Mouse (Mus musculus) liver, embryonic 16.5 days (tissue): ENCODE measurements around the gene Ilf2. TPM values are rescaled to one million over a fixed set of nuclear protein-coding genes. Genes with fewer than 3 reads are reported as not detected.

Experiments
- ATAC-seq: fragments of 200-750 bp; cut with Nextera tagmentation; 2 replicates; pipeline ENCODE4 v1.8.0; 2017; ENCODE audit warnings: low read depth, mild to moderate bottlenecking, moderate number of reproducible peaks, moderate library complexity
- H3K27ac ChIP-seq: fragments of 300-500 bp; sonication (generic); 2 replicates; pipeline ENCODE4 v1.5.1; 2014; ENCODE audit warnings: mild to moderate bottlenecking, low read length
- H3K27me3 ChIP-seq: fragments of 300-500 bp; sonication (generic); 2 replicates; pipeline ENCODE4 v1.6.1; 2014; ENCODE audit warnings: low read depth, low read length, mixed read lengths; ENCODE audit not compliant: control insufficient read depth, insufficient read depth
- H3K36me3 ChIP-seq: fragments of 300-500 bp; sonication (generic); 2 replicates; pipeline ENCODE4 v1.6.1; 2014; ENCODE audit warnings: mild to moderate bottlenecking; ENCODE audit not compliant: control insufficient read depth, insufficient read depth
- H3K4me1 ChIP-seq: fragments of 300-500 bp; sonication (generic); 2 replicates; pipeline ENCODE4 v1.6.1; 2014; ENCODE audit warnings: low read depth, low read length, mixed read lengths; ENCODE audit not compliant: control insufficient read depth
- H3K4me2 ChIP-seq: fragments of 300-500 bp; sonication (generic); 2 replicates; pipeline ENCODE4 v1.6.1; 2014; ENCODE audit warnings: low read depth, low read length, mixed read lengths
- H3K4me3 ChIP-seq: fragments of 300-500 bp; sonication (generic); 2 replicates; pipeline ENCODE4 v1.5.1; 2014; ENCODE audit warnings: low read depth, mild to moderate bottlenecking, low read length
- H3K9ac ChIP-seq: fragments of 300-500 bp; sonication (generic); 2 replicates; pipeline ENCODE4 v1.6.1; 2014; ENCODE audit warnings: low read depth, low read length
- H3K9me3 ChIP-seq: fragments of 300-500 bp; sonication (generic); replicated peaks from 2 replicates; pipeline ENCODE4 v1.6.1; 2016; ENCODE audit warnings: low read length; ENCODE audit not compliant: control insufficient read depth
- WGBS: fragments of 180-500 bp; shearing (Covaris S2); extraction: QIAGEN DNeasy Blood & Tissue Kit; methylation state at CpG from one replicate; pipeline ENCODE4 v1.1.7; 2014; ENCODE audit not compliant: insufficient replicate concordance; 5-methylcytosine and 5-hydroxymethylcytosine counted together
- polyA plus RNA-seq: library from polyadenylated mRNA; unstranded; fragments of >200 nt; fragmentation: Nextera tagmentation; extraction: Ambion mirVana; gene quantifications from 2 replicates; pipeline ENCODE4 v1.2.1, GENCODE M21; 2015

The Ilf2 gene
- polyA plus RNA-seq, 1 experiment from 2014 or later: 44.8 TPM

DNA sequence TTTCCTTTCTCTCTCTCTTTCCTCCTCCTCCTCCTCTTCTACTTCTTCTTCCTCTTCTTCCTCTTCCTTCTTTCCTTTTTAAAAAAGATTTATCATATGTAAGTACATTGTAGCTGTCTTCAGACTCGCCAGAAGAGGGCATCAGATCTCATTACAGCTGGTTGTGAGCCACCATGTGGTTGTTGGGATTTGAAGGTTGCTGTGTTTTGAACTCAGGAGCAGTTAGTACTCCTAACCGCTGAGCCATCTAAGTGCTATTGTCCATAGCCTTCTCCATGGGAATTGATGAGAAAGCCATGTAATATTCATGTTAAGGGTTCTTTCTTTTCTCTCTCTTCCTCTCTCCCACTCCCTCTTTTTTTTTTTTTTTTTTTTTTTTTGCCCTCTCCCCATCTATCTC lies 15.4 kb downstream of the Ilf2 start:
- ATAC-seq: peak; percentile 7; the same call in 1 of the 2 replicates
- Histone ChIP-seq H3K4me2 (peak overlapping the region; percentile 45), H3K27ac (no peak overlapping the region)

DNA sequence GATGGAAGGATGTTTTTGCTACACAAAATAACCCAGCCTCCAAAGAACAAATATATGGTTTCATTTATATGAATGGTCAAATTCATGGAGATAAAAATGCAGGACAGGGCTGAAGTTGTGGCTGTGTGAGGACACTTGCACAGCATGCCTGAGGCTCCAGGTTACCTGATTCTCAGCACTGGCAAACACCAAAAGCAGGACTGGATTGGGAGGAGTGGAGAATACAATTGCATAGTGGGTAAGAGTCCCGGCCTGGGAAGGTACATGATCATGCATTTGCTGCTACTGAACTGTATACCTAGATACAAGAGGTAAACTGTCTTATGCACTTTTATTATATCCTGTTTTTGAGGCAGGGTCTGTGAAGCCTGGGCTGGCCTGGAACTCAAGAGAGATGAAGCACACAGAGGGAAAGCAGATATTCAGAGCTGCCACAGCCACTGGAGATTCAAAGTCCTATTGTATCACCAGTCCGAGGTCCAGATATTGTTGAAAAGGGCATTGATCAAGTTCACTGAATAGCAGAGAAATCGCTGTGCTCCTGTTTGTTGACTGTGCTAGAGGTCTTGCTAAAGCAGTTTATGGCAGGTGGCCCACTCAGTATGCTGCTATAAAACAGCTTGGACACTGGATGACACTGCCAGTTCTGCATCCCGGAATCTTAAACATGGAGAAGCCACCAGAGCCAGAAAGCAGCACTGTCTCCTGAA lies 18.1 kb downstream of the Ilf2 start:
- Histone ChIP-seq H3K27ac (no peak overlapping the region), H3K4me2 (no peak overlapping the region), H3K4me3 (no peak overlapping the region), H3K4me1 (peaks cover 10% of the 10 kb centered on the region), H3K9me3 (no peaks in the 10 kb centered on the region), H3K36me3 (peaks cover 33% of the 10 kb centered on the region), H3K27me3 (no peaks in the 10 kb centered on the region), H3K9ac (no peak overlapping the region)
- 60% methylated on average over 4 of the region's 4 CpGs for WGBS
- ATAC-seq: no peak

More for the DNA sequence above, 15.4 kb downstream of the Ilf2 start:
- WGBS: 38% methylated on average over 2 of the region's 2 CpGs
- no peaks in the 10 kb centered on the region for H3K9me3 ChIP-seq
- H3K36me3 ChIP-seq: peaks cover 24% of the 10 kb centered on the region
- H3K27me3 ChIP-seq: no peaks in the 10 kb centered on the region
- peaks cover 10% of the 10 kb centered on the region for H3K4me1 ChIP-seq
- H3K9ac ChIP-seq: no peak overlapping the region
- no peak overlapping the region for H3K4me3 ChIP-seq

DNA sequence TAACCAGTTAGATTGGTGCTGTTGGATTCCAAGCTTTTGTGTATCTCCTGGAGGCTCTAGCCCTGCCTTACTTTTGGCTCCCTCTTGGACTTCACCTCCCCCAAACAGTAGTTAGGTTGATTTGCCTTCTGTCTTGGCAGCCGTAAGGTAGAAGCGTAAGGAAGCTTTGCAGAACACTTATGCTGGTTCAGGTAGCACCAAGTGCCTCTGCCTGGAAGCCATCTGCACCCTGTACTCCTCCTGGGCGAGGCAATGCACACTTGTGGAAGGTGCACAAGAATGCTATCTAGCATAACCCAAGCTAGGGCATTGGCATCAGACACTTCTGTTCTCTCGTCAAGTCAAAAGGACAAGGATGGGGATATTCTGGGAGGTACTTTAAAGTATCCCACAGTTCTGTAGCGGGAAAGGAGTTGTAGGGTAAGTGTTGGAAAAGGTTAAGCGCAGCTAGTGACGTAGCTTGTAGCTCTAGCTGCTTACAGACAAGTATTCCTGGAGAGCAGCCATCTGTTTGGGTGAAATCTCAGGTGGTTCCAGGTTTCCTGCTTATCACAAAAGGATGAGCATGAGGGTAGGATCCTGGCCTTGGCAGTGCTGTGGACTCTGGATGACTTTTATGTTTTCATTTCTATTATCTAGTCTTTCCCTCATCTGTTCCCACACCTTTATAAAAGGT lies 20.1 kb downstream of the Ilf2 start:
- H3K4me3 ChIP-seq: no peak overlapping the region
- no peak for ATAC-seq
- peaks cover 41% of the 10 kb centered on the region for H3K36me3 ChIP-seq
- no peak overlapping the region for H3K27ac ChIP-seq
- H3K4me1 ChIP-seq: peaks cover 2% of the 10 kb centered on the region; the same call in 1 of the 2 replicates
- H3K9me3 ChIP-seq: no peaks in the 10 kb centered on the region
- no peak overlapping the region for H3K9ac ChIP-seq
- no peaks in the 10 kb centered on the region for H3K27me3 ChIP-seq
- WGBS: 88% methylated on average over 7 of the region's 7 CpGs
- no peak overlapping the region for H3K4me2 ChIP-seq

DNA sequence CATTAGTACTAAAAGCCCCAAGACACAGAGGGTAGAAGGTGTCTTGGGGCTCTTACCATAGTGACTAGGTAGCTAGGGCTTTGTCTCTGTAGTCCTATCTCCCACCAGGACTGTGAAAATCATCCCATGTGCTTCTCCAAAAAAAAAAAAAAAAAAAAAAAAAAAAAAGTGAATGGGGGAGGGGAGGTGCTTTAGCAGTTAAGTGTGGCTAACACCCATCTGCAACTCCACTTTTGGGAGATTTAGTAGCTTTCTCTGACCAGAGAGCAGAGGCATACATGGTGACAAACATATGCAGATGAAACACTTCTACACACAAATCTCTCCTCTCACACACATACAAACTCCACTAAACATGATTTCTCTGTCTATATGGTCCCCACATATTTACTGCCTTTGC lies 21.7 kb downstream of the Ilf2 start:
- peaks cover 57% of the 10 kb centered on the region for H3K36me3 ChIP-seq
- H3K9ac ChIP-seq: no peak overlapping the region

DNA sequence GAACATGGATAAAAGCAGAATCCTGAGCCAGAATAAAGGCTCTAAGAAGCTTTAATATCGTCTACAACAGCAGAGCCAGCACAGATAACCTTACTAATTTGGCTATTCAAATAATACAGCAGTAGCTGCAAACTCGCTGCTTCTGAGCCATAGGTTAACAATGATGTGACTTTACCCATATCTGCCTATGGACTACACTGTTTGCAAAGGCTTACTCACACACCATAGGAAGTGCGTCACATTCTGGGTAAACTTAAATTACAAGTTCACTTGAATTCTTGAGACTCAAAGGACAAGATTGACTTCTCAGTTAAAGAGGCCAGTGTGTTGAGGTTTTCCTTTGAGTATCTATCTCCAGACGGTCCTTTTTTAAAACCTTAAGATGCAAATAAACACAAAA lies 27.5 kb downstream of the Ilf2 start:
- Histone ChIP-seq H3K27ac (no peak overlapping the region), H3K9ac (no peak overlapping the region), H3K36me3 (peaks cover 76% of the 10 kb centered on the region), H3K9me3 (no peaks in the 10 kb centered on the region), H3K4me1 (peaks cover 10% of the 10 kb centered on the region), H3K27me3 (no peaks in the 10 kb centered on the region), H3K4me2 (no peak overlapping the region), H3K4me3 (no peak overlapping the region)
- no peak for ATAC-seq
- WGBS: 85% methylated on average over 4 of the region's 4 CpGs

More for the DNA sequence above, 21.7 kb downstream of the Ilf2 start:
- Histone ChIP-seq H3K4me2 (no peak overlapping the region), H3K27me3 (no peaks in the 10 kb centered on the region), H3K27ac (no peak overlapping the region), H3K9me3 (no peaks in the 10 kb centered on the region), H3K4me3 (no peak overlapping the region), H3K4me1 (no peaks in the 10 kb centered on the region)
- no peak for ATAC-seq

DNA sequence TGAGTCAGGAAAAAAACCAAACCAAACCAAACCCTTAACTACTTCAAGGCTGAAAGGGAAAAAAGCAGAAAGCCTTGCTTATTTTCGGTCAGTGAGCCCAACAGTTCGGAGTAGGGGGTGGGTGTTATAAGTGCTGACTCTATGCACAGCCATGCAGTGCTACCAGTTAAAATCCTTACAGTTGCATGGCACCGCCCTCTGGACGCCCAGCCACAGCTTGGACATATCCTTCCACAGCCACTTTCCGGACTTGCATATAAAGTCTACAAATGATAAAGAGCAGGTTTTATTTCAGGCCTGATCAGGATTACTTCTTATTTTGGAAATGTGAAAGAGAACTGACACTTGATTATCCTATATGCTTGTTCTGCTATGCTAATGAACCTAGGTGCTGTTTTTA lies 29.3 kb downstream of the Ilf2 start:
- Histone ChIP-seq H3K4me3 (no peak overlapping the region), H3K27me3 (no peaks in the 10 kb centered on the region), H3K9me3 (no peaks in the 10 kb centered on the region), H3K9ac (no peak overlapping the region), H3K27ac (no peak overlapping the region), H3K4me2 (no peak overlapping the region), H3K4me1 (peaks cover 14% of the 10 kb centered on the region), H3K36me3 (peaks cover 66% of the 10 kb centered on the region)
- ATAC-seq: no peak
- 83% methylated on average over 5 of the region's 5 CpGs for WGBS

DNA sequence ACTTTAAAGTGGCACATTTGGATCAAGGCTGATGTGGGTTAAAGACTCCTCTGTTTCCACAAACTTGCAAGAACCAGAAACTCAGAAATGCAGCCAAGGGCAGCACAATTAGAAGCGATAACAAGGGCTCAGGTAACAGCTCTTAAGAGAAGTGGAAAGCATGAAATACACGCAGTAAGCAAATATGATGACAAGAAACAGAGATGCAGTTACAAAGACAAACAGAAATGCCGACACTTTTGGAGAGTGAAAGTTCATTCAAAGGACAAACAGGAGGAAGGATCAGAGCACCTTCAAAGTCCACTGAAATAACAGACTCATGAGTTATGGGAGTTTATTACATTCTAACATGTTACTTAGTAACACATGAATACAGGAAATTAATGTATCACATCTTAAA lies 30.4 kb downstream of the Ilf2 start:
- no peak overlapping the region for H3K4me2 ChIP-seq
- 82% methylated on average over 3 of the region's 3 CpGs for WGBS
- no peak overlapping the region for H3K27ac ChIP-seq
- H3K9me3 ChIP-seq: no peaks in the 10 kb centered on the region
- peaks cover 14% of the 10 kb centered on the region for H3K4me1 ChIP-seq
- no peaks in the 10 kb centered on the region for H3K27me3 ChIP-seq
- H3K4me3 ChIP-seq: no peak overlapping the region
- H3K9ac ChIP-seq: no peak overlapping the region
- ATAC-seq: no peak
- H3K36me3 ChIP-seq: peaks cover 59% of the 10 kb centered on the region

DNA sequence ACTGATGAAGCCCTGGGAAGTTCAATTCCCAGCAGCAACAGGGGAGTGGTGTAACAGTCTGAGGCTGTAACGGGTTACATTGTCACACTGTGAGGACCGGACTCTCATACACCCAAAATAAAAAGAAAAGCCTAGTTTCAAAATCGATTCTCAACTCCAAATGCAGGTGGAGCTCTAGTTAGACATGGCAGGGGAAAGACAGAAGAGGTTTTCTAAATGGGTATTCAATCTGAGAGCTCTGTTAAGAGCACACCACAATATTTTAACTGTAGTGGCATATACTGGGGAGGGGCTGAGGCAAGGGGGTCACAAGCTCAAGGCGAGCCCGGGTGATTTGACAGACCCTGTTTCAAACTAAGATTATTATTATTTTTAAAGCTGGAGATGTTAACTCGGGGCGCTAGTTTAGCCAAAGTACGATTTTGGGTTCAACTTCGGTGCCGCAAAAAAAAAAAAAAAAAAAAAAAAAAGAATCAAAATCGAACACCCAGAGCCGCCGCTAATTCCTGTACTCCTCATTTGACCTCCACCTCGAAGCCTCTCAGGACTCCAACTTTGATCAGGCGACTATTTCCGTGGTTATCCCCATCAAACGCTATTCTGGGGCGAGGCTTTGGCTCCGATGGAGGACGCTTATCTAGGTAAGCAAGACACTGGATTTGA lies 32.5 kb downstream of the Ilf2 start:
- peak overlapping the region; percentile 79 for H3K4me2 ChIP-seq
- no peaks in the 10 kb centered on the region for H3K9me3 ChIP-seq
- WGBS: under 1% methylated on average over 20 of the region's 20 CpGs
- peaks cover 39% of the 10 kb centered on the region for H3K36me3 ChIP-seq
- peak overlapping the region; percentile 96 for H3K4me3 ChIP-seq
- peak overlapping the region; percentile 97 for H3K9ac ChIP-seq
- H3K27ac ChIP-seq: peak overlapping the region; percentile 92
- peaks cover 14% of the 10 kb centered on the region for H3K4me1 ChIP-seq
- no peaks in the 10 kb centered on the region for H3K27me3 ChIP-seq
- ATAC-seq: no peak
